Mouse (Mus musculus) naive thymus-derived CD4-positive, alpha-beta T cell, adult 5 months (primary cell): ENCODE measurements around the gene Nsun7. TPM values are rescaled to one million over a fixed set of nuclear protein-coding genes. Genes with fewer than 3 reads are reported as not detected.

Experiments
- polyA plus RNA-seq: library from polyadenylated mRNA; unstranded; fragments of 100-300 nt; shearing (Covaris generic); gene quantifications from one replicate; pipeline ENCODE4 v1.2.1, GENCODE M21; 2017

The Nsun7 gene
- not detected for polyA plus RNA-seq

GRCm38 (mm10) chr5:66259756-66260448 is at the start of gene Nsun7:
Gene Nsun7, plus strand, starts transcription at chr5:66259897.

Other genes with a start within 250 kb of the Nsun7 start
- gene Rbm47, start 86.8 kb upstream of the Nsun7 start, polyA plus RNA-seq, result 0.22 TPM